Mouse (Mus musculus): ENCODE data around the gene Rgl1. TPM values are rescaled to one million over a fixed set of nuclear protein-coding genes. Genes with fewer than 3 reads are reported as not detected.

The Rgl1 gene
- polyA plus RNA-seq, 1 experiment: 55.6 TPM

GRCm38 (mm10) chr1:152553912-152554547 is 212.1 kb downstream of the Rgl1 start:
- Histone ChIP-seq H3K4me3 (ENCODE audit: insufficient read depth, low read length) (no peak overlapping the region), H3K27ac (ENCODE audit: insufficient read depth, low read length) (no peak overlapping the region), H3K4me1 (ENCODE audit: control insufficient read depth, insufficient read depth, low read length) (no peaks in the 10 kb centered on the region)
- TF ChIP-seq CTCF (IDR thresholded peaks at IDR 0.05; ENCODE audit: extremely low read depth, insufficient read depth, low read length) (no peak), POLR2A (IDR thresholded peaks at IDR 0.05; ENCODE audit: extremely low read depth, insufficient read depth, low read length) (no peak)

- Histone ChIP-seq H3K4me1 (ENCODE audit: control insufficient read depth, insufficient read depth, low read length) (no peaks in the 10 kb centered on the region), H3K27ac (ENCODE audit: insufficient read depth, low read length) (no peak overlapping the region), H3K4me3 (ENCODE audit: insufficient read depth, low read length) (no peak overlapping the region)
- no peak for TF ChIP-seq POLR2A (IDR thresholded peaks at IDR 0.05; ENCODE audit: extremely low read depth, insufficient read depth, low read length)
- TF ChIP-seq CTCF (IDR thresholded peaks at IDR 0.05; ENCODE audit: extremely low read depth, insufficient read depth, low read length): no peak
These were observed 215.2 kb downstream of the Rgl1 start for GRCm38 (mm10) chr1:152550973-152551372.

DNA sequence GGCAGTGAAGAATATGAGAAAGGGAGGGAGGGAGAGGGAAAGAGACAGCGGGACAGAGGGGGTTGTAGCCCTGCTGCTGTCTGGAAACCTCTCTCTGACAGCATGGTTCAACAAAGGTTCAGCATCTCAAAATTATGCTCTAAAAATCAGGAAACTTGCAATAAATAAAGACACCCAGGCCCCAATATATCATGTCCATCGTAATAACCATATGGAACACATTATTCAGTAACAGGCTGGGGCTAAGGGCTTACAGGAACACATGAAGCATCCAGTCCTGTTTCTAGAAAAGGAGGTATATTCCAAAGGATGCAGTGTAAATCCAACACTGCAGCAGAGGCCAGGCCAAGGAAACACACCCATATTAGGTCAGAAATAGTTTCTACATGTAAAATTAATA is 215.6 kb downstream of the Rgl1 start:
- Histone ChIP-seq H3K27ac (ENCODE audit: insufficient read depth, low read length) (no peak overlapping the region), H3K4me1 (ENCODE audit: control insufficient read depth, insufficient read depth, low read length) (no peaks in the 10 kb centered on the region), H3K4me3 (ENCODE audit: insufficient read depth, low read length) (no peak overlapping the region)
- TF ChIP-seq CTCF (IDR thresholded peaks at IDR 0.05; ENCODE audit: extremely low read depth, insufficient read depth, low read length): no peak
- no peak for TF ChIP-seq POLR2A (IDR thresholded peaks at IDR 0.05; ENCODE audit: extremely low read depth, insufficient read depth, low read length)

GRCm38 (mm10) chr1:152549061-152549738 is 217.0 kb downstream of the Rgl1 start:
- Histone ChIP-seq H3K4me3 (ENCODE audit: insufficient read depth, low read length) (no peak overlapping the region), H3K27ac (ENCODE audit: insufficient read depth, low read length) (no peak overlapping the region), H3K4me1 (ENCODE audit: control insufficient read depth, insufficient read depth, low read length) (no peaks in the 10 kb centered on the region)
- TF ChIP-seq POLR2A (IDR thresholded peaks at IDR 0.05; ENCODE audit: extremely low read depth, insufficient read depth, low read length) (no peak), CTCF (IDR thresholded peaks at IDR 0.05; ENCODE audit: extremely low read depth, insufficient read depth, low read length) (no peak)

GRCm38 (mm10) chr1:152543449-152544159 is 222.5 kb downstream of the Rgl1 start:
- no peak for TF ChIP-seq POLR2A (IDR thresholded peaks at IDR 0.05; ENCODE audit: extremely low read depth, insufficient read depth, low read length)
- no peak overlapping the region for H3K4me3 ChIP-seq (ENCODE audit: insufficient read depth, low read length)
- no peak overlapping the region for H3K27ac ChIP-seq (ENCODE audit: insufficient read depth, low read length)
- H3K4me1 ChIP-seq (ENCODE audit: control insufficient read depth, insufficient read depth, low read length): no peaks in the 10 kb centered on the region

GRCm38 (mm10) chr1:152542747-152543378 is 223.3 kb downstream of the Rgl1 start:
- TF ChIP-seq POLR2A (IDR thresholded peaks at IDR 0.05; ENCODE audit: extremely low read depth, insufficient read depth, low read length) (no peak), CTCF (IDR thresholded peaks at IDR 0.05; ENCODE audit: extremely low read depth, insufficient read depth, low read length) (no peak)
- Histone ChIP-seq H3K4me3 (ENCODE audit: insufficient read depth, low read length) (no peak overlapping the region), H3K27ac (ENCODE audit: insufficient read depth, low read length) (no peak overlapping the region), H3K4me1 (ENCODE audit: control insufficient read depth, insufficient read depth, low read length) (no peaks in the 10 kb centered on the region)

DNA sequence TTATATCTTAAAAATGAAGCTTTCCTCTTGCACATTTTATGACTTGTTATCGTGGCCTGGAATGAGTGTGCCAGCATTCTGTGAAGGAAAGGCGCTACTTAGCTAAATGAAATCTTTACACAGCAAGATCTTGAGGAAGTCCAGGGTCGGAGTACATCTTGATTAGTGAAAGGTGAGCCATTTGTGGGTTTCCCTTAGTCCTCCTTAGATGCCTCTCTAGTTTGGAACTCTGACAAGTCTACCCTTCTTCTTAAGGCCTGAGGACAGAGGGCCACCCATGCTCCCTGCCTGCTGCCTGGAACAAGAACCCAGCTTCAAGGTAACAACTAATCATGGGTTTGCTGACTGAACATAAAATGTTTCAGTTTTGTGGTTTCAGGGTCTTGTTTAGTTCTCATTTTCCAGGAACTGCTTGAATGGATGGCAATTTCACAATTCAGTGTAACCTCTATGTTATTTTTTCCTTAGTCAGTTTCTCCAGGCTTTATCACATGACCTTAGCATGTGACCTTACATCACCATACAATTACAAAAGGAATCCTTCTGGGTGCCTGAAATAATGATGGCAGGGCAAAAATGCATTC is 225.8 kb downstream of the Rgl1 start:
- TF ChIP-seq CTCF (IDR thresholded peaks at IDR 0.05; ENCODE audit: extremely low read depth, insufficient read depth, low read length) (no peak), POLR2A (IDR thresholded peaks at IDR 0.05; ENCODE audit: extremely low read depth, insufficient read depth, low read length) (no peak)
- H3K27ac ChIP-seq (ENCODE audit: insufficient read depth, low read length): no peak overlapping the region

GRCm38 (mm10) chr1:152538817-152539216 is 227.3 kb downstream of the Rgl1 start:
- Histone ChIP-seq H3K4me3 (ENCODE audit: insufficient read depth, low read length) (no peak overlapping the region), H3K4me1 (ENCODE audit: control insufficient read depth, insufficient read depth, low read length) (0 out of 2 replicates have a peak, but pooled peaks cover 2% of the 10 kb centered on the region), H3K27ac (ENCODE audit: insufficient read depth, low read length) (no peak overlapping the region)
- TF ChIP-seq POLR2A (IDR thresholded peaks at IDR 0.05; ENCODE audit: extremely low read depth, insufficient read depth, low read length) (no peak), CTCF (IDR thresholded peaks at IDR 0.05; ENCODE audit: extremely low read depth, insufficient read depth, low read length) (no peak)

More for the DNA sequence above, 225.8 kb downstream of the Rgl1 start:
- no peak overlapping the region for H3K4me3 ChIP-seq (ENCODE audit: insufficient read depth, low read length)
- H3K4me1 ChIP-seq (ENCODE audit: control insufficient read depth, insufficient read depth, low read length): 0 out of 2 replicates have a peak, but pooled peaks cover 2% of the 10 kb centered on the region

DNA sequence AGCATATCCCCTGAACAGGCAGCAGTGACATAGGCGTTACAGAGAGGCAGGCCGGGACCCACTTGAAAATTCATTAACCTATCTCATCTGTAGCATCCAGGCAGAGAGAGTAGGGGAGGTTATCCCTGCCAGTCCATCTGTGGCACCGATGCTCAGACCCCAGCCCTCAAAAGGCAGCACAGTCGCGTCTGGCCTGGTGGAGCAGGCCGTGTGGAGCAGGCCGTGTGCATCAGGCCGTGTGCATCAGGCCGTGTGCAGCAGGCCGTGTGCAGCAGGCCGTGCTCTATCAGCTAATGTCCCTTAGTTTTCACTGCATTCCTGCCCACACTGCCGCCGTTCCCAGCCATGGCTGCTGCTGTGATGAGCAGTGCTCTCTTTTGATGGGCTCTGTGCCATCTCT is 229.0 kb downstream of the Rgl1 start:
- no peak overlapping the region for H3K27ac ChIP-seq (ENCODE audit: insufficient read depth, low read length)

More for the DNA sequence above, 229.0 kb downstream of the Rgl1 start:
- H3K4me3 ChIP-seq (ENCODE audit: insufficient read depth, low read length): no peak overlapping the region
- peaks cover 2% of the 10 kb centered on the region; the same call in 1 of the 2 replicates for H3K4me1 ChIP-seq (ENCODE audit: control insufficient read depth, insufficient read depth, low read length)
- TF ChIP-seq CTCF (IDR thresholded peaks at IDR 0.05; ENCODE audit: extremely low read depth, insufficient read depth, low read length): no peak
